Mouse (Mus musculus): Measurements from ENCODE around the gene Bicd2.

Gene Bicd2

DNA sequence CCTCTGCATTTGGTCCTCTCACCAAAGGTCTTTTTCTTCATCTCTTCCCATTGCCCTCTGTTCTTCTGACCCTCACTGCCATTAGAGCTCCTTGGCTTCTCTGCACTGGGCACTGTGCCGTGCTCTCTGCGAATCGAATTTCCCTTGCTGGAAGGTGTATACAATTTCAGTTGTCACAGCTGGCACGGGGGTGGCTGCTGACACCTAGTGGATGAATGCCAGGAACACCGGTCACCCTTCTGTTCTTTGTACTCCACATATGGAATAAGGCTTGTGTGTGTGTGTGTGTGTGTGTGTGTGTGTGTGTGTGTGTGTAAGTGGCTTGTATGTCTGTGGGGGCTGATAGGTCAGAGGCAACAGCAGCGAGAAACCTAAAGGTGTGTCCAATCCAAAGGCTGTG lies 58.8 kb downstream of the Bicd2 start:
- peak; percentile 38 for DNase-seq (ENCODE audit: low read depth, low spot score)

DNA sequence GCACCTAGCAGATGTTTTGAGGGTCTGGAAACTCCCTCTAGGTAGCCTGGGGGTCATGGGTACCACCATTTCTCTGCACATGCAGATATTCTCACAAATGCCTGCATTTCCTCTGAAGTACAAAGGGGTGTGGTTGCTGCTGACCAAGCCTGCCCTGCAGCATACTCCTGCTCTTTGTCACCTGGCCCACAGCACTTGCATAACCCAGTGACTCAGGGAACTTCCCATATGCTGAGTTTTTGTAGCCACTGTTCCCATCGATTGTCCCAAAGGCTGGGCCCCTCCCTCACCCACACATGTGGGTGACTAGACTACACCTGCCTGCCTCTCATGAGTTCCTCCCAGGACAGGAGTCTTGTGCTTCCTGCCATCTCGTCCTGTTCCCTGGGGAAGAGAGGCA lies 61.2 kb downstream of the Bicd2 start:
- DNase-seq (ENCODE audit: low read depth, low spot score), result no peak

DNA sequence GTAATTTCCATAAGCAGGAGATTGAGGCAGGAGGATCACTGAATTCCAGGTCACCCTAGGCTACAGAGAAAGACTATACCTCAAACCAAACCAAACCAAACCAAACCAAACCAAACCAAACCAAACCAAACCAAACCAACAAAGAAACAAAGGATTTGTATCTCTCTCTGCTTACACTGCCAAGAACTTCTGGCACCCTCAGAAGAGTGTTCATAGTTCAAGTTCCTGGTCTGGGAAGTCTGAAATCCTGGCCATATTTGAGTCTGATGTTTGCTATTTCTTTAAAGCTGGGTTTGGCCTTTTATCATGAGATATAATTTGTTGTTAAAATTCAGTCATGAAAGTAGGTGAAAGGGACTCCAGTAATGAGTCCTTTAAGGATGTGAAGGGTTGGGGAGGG lies 66.4 kb downstream of the Bicd2 start:
- no peak for DNase-seq (ENCODE audit: low read depth, low spot score)

DNA sequence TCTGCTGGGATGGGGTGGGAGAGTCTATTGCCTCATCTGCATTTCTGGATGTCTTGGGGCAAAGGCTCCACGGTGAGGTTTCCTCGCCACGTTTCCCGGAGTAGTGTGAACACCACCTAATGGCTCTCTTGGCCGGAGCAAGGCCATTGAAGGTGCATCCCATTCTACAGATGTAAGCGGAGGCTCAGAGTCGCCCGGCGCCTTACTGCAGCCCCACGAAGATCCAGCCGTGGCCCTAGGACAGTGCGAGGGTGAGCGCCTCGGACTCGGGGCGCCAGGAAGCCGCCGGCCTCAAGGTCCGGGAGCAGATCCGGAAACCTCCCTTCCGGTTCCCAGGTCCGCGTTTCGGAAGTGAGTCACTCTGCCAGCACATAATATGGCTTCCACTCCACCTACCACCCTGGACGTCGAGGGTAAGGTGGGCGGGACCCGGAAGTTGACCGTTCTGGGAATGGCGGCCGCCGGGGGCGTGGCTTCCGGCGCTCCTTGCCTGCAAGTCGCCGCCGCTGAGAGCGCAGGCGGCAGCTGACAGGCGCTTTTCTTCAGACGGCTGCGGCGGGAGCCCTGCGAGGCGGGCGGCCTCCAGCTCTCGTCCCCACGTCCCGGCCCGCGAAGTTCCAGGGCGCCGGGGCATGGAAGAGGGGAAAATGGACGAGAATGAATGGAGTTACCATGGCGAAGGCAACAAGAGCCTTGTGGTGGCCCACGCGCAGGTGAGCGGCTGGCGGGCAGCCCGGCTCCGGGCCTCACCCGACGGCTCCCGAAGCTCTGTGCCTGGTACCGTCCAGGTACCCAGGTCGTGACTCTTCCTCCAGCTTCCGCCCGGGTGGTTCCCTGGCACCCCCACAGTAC lies 79.6 kb downstream of the Bicd2 start, which contains the start of gene Ippk:
Gene Ippk (plus strand): TSS at position 496 of the 852 bp plus-strand sequence.
- peak; percentile 97 for DNase-seq (ENCODE audit: low read depth, low spot score)

DNA sequence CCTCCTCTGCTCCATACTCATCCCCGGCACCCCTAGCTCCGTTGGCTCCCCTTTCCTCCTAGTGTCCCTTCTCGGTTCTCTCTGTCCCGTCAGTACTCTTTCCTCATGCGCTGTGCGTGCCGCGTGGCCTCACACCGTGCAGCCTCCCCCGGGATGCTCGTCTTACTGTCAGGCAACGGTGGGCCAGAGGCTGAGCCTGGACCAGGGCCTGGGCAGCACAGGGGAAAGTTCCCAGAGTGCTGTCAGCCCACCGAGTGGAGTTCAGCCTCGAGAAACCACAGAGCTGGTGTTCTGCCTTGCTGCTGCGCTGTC lies 80.2 kb downstream of the Bicd2 start:
- DNase-seq (ENCODE audit: low read depth, low spot score), result no peak

DNA sequence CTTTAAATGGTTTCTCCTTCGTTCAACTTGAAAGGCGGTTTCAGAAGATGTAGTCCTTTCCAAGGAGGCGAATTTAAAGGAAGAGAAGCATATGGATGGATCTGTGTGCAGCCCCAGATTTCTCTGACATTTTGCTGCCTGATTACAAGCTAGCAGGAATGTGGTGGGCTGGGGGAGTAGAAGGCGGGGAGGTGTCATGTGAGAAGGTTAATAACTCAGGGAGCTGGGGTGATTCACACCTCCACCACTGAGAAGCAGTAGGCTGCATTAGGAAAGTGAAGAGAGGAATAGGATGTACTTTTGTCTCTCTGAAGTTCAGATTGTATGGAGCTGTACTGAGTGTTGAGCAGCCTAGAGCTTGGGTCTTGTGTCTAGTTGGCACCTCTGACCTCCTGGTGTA lies 80.6 kb downstream of the Bicd2 start:
- no peak for DNase-seq (ENCODE audit: low read depth, low spot score)

DNA sequence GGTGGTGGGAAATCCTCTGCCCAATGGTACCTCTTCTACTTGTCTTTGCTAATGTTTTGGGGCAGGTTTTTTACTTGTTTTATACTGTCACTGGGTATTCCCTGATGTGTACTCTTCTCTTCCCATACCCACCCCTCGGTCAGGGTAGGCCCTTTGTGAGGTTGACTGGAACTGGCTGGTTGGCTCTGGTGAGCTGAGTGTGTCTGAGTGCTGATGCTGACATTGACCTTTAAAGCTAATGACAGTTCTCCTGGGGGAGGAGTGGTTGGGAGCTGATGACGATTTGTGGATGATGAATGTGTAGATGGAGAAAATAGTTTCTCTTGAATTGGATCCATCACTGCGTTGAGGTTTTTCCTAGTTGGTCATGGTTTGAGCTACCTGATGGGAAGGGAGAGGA lies 85.4 kb downstream of the Bicd2 start:
- peak; percentile 15 for DNase-seq (ENCODE audit: low read depth, low spot score)

DNA sequence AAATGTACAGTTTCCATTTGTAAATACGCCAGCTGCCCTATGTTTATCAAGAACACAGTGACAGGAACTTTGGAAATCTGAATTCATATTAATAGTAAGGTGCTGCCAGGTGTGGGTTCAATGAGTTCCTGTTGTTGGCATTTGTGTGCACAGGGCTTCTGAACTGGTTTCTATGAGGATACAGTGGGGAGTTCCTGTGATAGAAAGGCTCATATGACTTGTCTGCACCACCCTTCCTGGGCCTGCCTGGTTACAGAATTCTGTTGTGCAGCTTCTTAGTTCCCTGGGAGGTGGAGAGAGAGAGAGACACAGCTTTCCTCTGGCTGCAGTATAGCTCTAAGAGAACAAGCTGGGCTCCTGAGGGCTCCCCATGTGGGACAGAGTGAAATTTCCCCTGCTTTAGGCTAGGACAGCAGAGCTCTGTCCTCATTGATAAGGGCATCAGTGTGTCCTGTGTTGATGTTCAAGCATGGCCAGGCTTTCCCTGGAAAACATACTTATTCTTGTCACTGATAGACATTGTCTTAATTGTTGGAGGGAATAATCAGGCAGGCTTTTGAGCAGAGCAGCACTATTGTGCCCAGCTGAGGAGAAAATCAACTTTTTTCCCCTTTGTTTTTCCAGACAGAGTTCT lies 86.8 kb downstream of the Bicd2 start:
- DNase-seq (ENCODE audit: low read depth, low spot score), result no peak

DNA sequence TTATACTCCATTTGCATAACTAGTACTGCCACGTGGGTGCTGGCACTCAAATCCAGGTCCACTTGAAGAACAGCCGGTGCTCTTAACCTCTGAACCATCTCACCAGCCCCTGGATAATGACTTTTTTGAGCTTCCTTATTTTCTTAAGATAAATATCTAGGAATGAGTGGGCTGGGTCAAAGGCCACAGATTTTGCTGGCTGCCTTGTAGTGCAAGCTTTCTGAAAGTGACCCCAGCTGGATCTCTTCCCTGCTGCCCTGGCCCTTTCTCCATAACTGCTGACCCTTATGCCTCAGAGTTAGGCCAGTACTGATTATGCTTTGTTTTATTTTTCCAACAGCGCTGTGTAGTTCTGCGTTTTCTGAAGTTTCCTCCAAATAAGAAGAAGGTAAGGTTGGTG lies 89.1 kb downstream of the Bicd2 start:
- DNase-seq (ENCODE audit: low read depth, low spot score), result no peak

DNA sequence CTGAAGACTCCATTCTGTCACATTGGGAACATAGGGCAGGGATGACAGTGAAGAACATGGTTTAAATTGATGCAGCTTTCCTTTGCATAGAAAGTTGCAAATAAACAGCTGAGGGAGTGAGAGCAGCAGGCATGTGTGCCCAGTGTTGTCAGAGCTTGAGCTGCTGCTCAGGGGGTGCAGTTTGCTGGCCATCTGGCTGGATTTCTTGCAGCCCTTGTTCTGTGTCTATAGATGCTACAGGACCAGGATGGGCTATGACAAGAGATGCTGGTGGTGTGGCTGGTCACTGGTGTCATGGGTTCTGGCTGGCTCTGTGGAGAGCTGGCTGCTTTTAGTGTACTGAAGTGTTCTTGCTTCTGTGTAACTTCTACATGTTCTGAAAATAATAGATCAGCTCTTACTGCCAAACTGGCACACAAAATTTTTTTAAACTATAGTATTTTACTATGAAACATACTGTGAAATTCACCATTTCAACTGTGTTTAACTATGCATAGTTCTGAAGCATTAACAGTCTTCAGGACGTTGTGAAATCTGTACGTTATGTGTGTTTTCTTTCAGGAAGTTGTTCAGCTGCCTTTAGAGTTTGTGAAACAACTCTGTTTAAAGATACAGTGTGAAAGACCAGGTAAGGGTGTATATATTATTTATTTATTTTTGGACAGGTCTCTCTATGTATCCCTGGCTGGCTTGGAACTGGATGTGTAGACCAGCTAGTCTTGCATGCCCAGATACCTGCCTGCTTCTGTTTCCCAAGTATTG lies 92.1 kb downstream of the Bicd2 start:
- DNase-seq (ENCODE audit: low read depth, low spot score), result no peak

DNA sequence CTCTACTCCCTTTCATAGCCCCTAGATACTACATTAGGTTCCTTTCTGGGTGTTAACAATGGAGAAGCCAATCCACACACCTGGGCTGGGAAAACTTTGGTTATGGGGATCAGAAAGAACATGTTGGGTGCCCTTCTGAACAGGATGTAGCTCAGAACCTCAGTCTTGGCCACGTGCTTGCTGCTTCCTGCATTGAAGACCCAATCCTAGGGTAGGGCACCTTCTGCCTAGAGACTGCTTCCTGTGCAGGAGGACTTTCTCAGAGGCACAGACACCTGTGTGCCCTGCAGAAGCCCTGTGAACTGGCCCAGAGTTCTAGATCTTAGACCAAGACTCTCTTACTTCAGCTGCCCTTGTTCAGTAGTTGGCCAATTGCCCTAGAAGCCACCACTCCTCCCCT lies 94.4 kb downstream of the Bicd2 start:
- DNase-seq (ENCODE audit: low read depth, low spot score), result no peak

DNA sequence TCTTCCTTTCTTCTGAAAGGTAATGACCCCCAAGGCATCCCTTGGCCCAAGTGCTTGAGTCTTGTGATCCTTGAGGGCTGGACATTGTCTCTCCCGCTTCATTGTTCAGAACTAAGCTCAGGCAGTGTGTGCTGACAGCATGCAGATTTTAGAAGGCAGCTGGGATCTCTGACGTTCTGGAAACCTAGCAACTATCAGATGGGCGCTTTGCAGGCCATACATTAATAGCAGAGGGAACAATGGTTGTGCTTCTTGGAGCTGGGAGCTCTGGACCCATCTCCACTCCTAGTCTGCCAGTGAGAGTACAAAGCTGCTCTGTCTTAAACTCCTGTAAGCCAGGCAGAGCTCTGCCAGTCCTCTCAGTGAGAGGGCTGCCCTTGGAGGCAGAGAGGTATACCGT lies 94.8 kb downstream of the Bicd2 start:
- DNase-seq (ENCODE audit: low read depth, low spot score), result no peak

Data from ES-CJ7 (cell line).